Mouse (Mus musculus): ENCODE results near the gene Gmeb2.
A peak's percentile ranks its signal among the peaks of the same experiment; 100 is the strongest.

GRCm38 (mm10) chr2:181319248-181320102 lies 31.6 kb upstream of the Gmeb2 start, which contains the start of gene Rtel1:
- TF ChIP-seq POLR2A (IDR thresholded peaks at IDR 0.05; ENCODE audit: borderline replicate concordance, extremely low read depth, insufficient read depth, insufficient read length, poor library complexity, severe bottlenecking) (no peak), CTCF (IDR thresholded peaks at IDR 0.05; ENCODE audit: borderline replicate concordance, extremely low read depth, insufficient read depth, insufficient read length) (0 out of 2 replicates have a peak, but pooled peaks have one; percentile 5)

Data from brain, embryonic 14.5 days (tissue).